In genomic region chr3:21791983-21792631, GRCm38 (mm10) we compare ENCODE assay signal across 26 mouse cellular contexts.
DNase-seq lines count a peak whose midpoint lies in the region; ATAC-seq and TF ChIP-seq lines count a peak whose summit lies in the region.
"Had no signal": no experiment of that assay in that cellular context is flagged by ENCODE, and none has a peak within 500 bp of the region (broad histone marks: within the 10 kb centered on the region; RNA-seq: fewer than 3 reads in every experiment).

No protein-coding gene starts in this region.

- H3K27ac ChIP-seq in intestine, embryonic 14.5 days (ENCODE audit: low read depth), result no peak overlapping the region
- H3K27ac ChIP-seq in intestine, postnatal 0 days (ENCODE audit: low read depth, low read length), result no peak overlapping the region
- H3K27ac ChIP-seq in liver, embryonic 16.5 days (ENCODE audit: low read length), result no peak overlapping the region; the same call in 1 of the 2 replicates
- no peak overlapping the region for H3K27ac ChIP-seq in hindbrain, embryonic 16.5 days (ENCODE audit: low read depth, low read length)
- H3K27ac ChIP-seq: forebrain, embryonic 13.5 days; heart, embryonic 10.5 days; heart, embryonic 15.5 days; hindbrain, postnatal 0 days; limb, embryonic 12.5 days; liver, embryonic 14.5 days; midbrain, embryonic 12.5 days; neural tube, embryonic 12.5 days; stomach, postnatal 0 days had no signal

- H3K27me3 ChIP-seq in intestine, embryonic 14.5 days (replicated peaks; ENCODE audit: control insufficient read depth, insufficient read depth, low read length), result no peaks in the 10 kb centered on the region
- H3K27me3 ChIP-seq in intestine, postnatal 0 days (replicated peaks; ENCODE audit: control insufficient read depth, insufficient read depth, low read length), result no peaks in the 10 kb centered on the region
- H3K27me3 ChIP-seq in liver, embryonic 16.5 days (ENCODE audit: control insufficient read depth, insufficient read depth, low read depth, low read length), result no peaks in the 10 kb centered on the region
- H3K27me3 ChIP-seq in hindbrain, embryonic 16.5 days (replicated peaks; ENCODE audit: control insufficient read depth, insufficient read depth, low read length), result no peaks in the 10 kb centered on the region
- H3K27me3 ChIP-seq: forebrain, embryonic 13.5 days; heart, embryonic 15.5 days; limb, embryonic 12.5 days; midbrain, embryonic 12.5 days; neural tube, embryonic 12.5 days had no signal

- no peak for DNase-seq in intestine, embryonic 14.5 days (ENCODE audit: low spot score)
- DNase-seq in liver, result no peak
- peak; percentile 83 for DNase-seq in large intestine, adult 2 months (ENCODE audit: low read depth, low spot score)
- no peak for DNase-seq in gastrocnemius, postnatal 14 days
- DNase-seq: cerebellum, adult 9-10 months; cerebellum, postnatal 36 days; gastrocnemius, postnatal 25 days; heart, adult 11 months; kidney, postnatal 10 days; right cerebral cortex, adult 18-20 months; thymus, adult 2 months; thymus, postnatal 36 days had no signal

- H3K9me3 ChIP-seq in intestine, embryonic 14.5 days (ENCODE audit: control insufficient read depth, low read length), result no peaks in the 10 kb centered on the region
- no peaks in the 10 kb centered on the region for H3K9me3 ChIP-seq in intestine, postnatal 0 days (ENCODE audit: control insufficient read depth)
- H3K9me3 ChIP-seq in liver, embryonic 16.5 days (replicated peaks; ENCODE audit: control insufficient read depth, low read length), result no peaks in the 10 kb centered on the region
- H3K9me3 ChIP-seq in hindbrain, embryonic 16.5 days (ENCODE audit: control insufficient read depth, low read length), result no peaks in the 10 kb centered on the region
- H3K9me3 ChIP-seq: forebrain, embryonic 13.5 days; heart, embryonic 10.5 days; heart, embryonic 15.5 days; limb, embryonic 12.5 days; midbrain, embryonic 12.5 days; neural tube, embryonic 12.5 days had no signal

- WGBS in intestine, embryonic 14.5 days, result 68% methylated on average over 4 of the region's 4 CpGs
- 37% methylated on average over 4 of the region's 4 CpGs for WGBS in intestine, postnatal 0 days
- 39% methylated on average over 4 of the region's 4 CpGs for WGBS in liver, embryonic 16.5 days (ENCODE audit: insufficient replicate concordance)
- WGBS in large intestine, adult 2 months, result 32% methylated on average over 4 of the region's 4 CpGs
- 52% methylated on average over 4 of the region's 4 CpGs for WGBS in hindbrain, embryonic 16.5 days

- no peak overlapping the region for H3K4me2 ChIP-seq in intestine, embryonic 14.5 days (ENCODE audit: low read length)
- H3K4me2 ChIP-seq in intestine, postnatal 0 days (replicated peaks; ENCODE audit: low read depth), result no peak overlapping the region
- peak overlapping the region; percentile 24; the same call in 1 of the 2 replicates for H3K4me2 ChIP-seq in liver, embryonic 16.5 days (ENCODE audit: low read depth, low read length)
- no peak overlapping the region for H3K4me2 ChIP-seq in hindbrain, embryonic 16.5 days (ENCODE audit: low read length)
- H3K4me2 ChIP-seq: forebrain, embryonic 13.5 days; heart, embryonic 15.5 days; limb, embryonic 12.5 days; midbrain, embryonic 12.5 days; neural tube, embryonic 12.5 days had no signal

- H3K4me1 ChIP-seq in intestine, embryonic 14.5 days (replicated peaks; ENCODE audit: control insufficient read depth, insufficient read depth, low read length), result no peaks in the 10 kb centered on the region
- H3K4me1 ChIP-seq in intestine, postnatal 0 days (replicated peaks; ENCODE audit: control insufficient read depth, insufficient read depth, low read length), result 0 out of 2 replicates have a peak, but pooled peaks cover 3% of the 10 kb centered on the region
- no peaks in the 10 kb centered on the region; the same call in 1 of the 2 replicates for H3K4me1 ChIP-seq in liver, embryonic 16.5 days (ENCODE audit: control insufficient read depth, low read depth, low read length)
- no peaks in the 10 kb centered on the region for H3K4me1 ChIP-seq in hindbrain, embryonic 16.5 days (ENCODE audit: control insufficient read depth, insufficient read depth, low read depth, low read length)
- H3K4me1 ChIP-seq: forebrain, embryonic 13.5 days; heart, embryonic 10.5 days; heart, embryonic 15.5 days; limb, embryonic 12.5 days; midbrain, embryonic 12.5 days; neural tube, embryonic 12.5 days had no signal

- no peak overlapping the region for H3K9ac ChIP-seq in intestine, embryonic 14.5 days (ENCODE audit: low read length)
- H3K9ac ChIP-seq in intestine, postnatal 0 days (ENCODE audit: low read depth, low read length), result no peak overlapping the region
- H3K9ac ChIP-seq in liver, embryonic 16.5 days (ENCODE audit: low read depth, low read length), result no peak overlapping the region
- H3K9ac ChIP-seq in hindbrain, embryonic 16.5 days (ENCODE audit: low read depth, low read length), result no peak overlapping the region
- H3K9ac ChIP-seq: forebrain, embryonic 13.5 days; heart, embryonic 15.5 days; limb, embryonic 12.5 days; liver, embryonic 14.5 days; midbrain, embryonic 12.5 days; neural tube, embryonic 12.5 days had no signal

- H3K36me3 ChIP-seq in intestine, embryonic 14.5 days (ENCODE audit: control insufficient read depth, insufficient read depth, low read length), result no peaks in the 10 kb centered on the region
- H3K36me3 ChIP-seq in intestine, postnatal 0 days (ENCODE audit: control insufficient read depth, insufficient read depth), result no peaks in the 10 kb centered on the region
- H3K36me3 ChIP-seq in liver, embryonic 16.5 days (ENCODE audit: control insufficient read depth, insufficient read depth), result no peaks in the 10 kb centered on the region
- no peaks in the 10 kb centered on the region for H3K36me3 ChIP-seq in hindbrain, embryonic 16.5 days (ENCODE audit: control insufficient read depth, insufficient read depth, low read length)
- H3K36me3 ChIP-seq: heart, embryonic 10.5 days; heart, embryonic 15.5 days; limb, embryonic 12.5 days; midbrain, embryonic 12.5 days; neural tube, embryonic 12.5 days had no signal

- no peak overlapping the region for H3K4me3 ChIP-seq in intestine, embryonic 14.5 days (ENCODE audit: low read depth, low read length)
- no peak overlapping the region for H3K4me3 ChIP-seq in intestine, postnatal 0 days (ENCODE audit: low read depth, low read length)
- H3K4me3 ChIP-seq in liver, embryonic 16.5 days (ENCODE audit: low read depth, low read length), result no peak overlapping the region
- H3K4me3 ChIP-seq in hindbrain, embryonic 16.5 days (ENCODE audit: low read length), result no peak overlapping the region
- H3K4me3 ChIP-seq: forebrain, embryonic 13.5 days; heart, embryonic 10.5 days; heart, embryonic 15.5 days; limb, embryonic 12.5 days; midbrain, embryonic 12.5 days; myocyte; neural tube, embryonic 12.5 days had no signal

- TF ChIP-seq CTCF in intestine, postnatal 0 days (IDR thresholded peaks at IDR 0.05; ENCODE audit: low read depth), result no peak

- ATAC-seq in intestine, embryonic 14.5 days (replicated peaks; ENCODE audit: low FRiP score, low TSS enrichment, low read depth), result peak; percentile 36; the same call in 1 of the 2 replicates
- ATAC-seq in intestine, postnatal 0 days, result no peak
- no peak; the same call in 1 of the 2 replicates for ATAC-seq in liver, embryonic 16.5 days (ENCODE audit: low read depth)
- no peak for ATAC-seq in hindbrain, embryonic 16.5 days
- ATAC-seq: CD4-positive, CD25-positive, alpha-beta regulatory T cell, adult 4 months; forebrain, embryonic 13.5 days; hindbrain, postnatal 0 days had no signal

- intact Hi-C loops in gastrocnemius, postnatal 14 days (cut with DNase I; ENCODE audit: low total_unique reads), result no loop called here
